Mouse (Mus musculus) CH12F3 (cell line): Measurements from ENCODE around the gene Tpi1.

ENCODE experiments used
- in situ Hi-C: fragments of 300-500 bp; cut with MboI; formaldehyde crosslinking; loops from 2 replicates; pipeline ENCODE4 v1.14.3; 2020; ENCODE audit warnings: low sequenced_read_pairs

The Tpi1 gene

GRCm38 (mm10) chr6:124813933-124814332 lies at the start of gene Tpi1:
Tpi1 (minus strand) TSS chr6:124814296.
- in situ Hi-C loops, result no loop called here

DNA sequence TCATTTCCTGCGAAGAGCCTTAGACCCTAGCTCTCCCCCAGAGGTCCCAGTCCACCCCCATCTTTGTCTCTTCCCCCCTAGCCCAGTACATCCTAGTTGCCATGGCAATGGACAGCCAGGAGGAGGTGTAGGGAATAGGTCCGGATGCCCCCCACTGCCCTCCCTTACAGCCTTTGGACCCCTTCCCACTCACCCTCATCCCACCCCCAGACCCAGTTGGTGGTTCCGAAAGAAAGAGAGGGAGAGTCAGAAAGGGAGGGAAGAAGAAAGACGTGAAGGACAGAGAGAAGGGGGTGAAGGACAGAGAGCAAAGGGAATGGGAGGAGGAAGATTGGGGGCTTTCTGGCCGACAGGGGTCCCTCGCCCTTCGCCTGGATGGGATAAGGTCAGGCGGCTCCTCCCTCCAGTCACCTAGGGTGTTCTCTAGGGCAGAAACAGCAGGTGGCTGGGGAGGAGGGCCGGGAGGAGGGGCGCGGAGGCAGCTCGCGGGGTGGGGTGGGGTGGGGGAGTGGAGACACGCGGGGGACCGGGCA lies 49.1 kb upstream of the Tpi1 start:
- in situ Hi-C loops, result no loop called here

- in situ Hi-C loops, result no loop called here
Measured at GRCm38 (mm10) chr6:124862406-124863124, 48.5 kb upstream of the Tpi1 start.

DNA sequence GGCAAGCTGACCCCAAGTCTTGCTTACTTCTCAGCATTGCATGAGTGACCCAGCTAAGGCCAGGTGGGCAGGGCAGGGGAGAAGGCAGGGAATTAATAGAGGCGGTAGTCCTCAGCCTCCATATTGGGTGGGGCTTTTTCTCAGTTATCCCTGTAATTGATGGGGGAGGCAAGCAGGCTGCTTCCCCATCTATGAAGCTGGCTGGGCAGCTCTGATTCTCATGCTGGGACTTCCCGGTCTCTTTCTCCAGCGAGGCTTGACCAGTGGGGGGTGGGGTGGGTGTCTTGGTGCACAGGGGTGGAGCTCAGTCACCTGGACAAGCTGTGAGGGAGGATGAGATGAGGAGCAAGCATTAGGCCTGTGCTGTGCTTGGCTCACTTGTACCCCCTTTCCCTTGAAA lies 47.7 kb upstream of the Tpi1 start:
- in situ Hi-C loops, result no loop called here

DNA sequence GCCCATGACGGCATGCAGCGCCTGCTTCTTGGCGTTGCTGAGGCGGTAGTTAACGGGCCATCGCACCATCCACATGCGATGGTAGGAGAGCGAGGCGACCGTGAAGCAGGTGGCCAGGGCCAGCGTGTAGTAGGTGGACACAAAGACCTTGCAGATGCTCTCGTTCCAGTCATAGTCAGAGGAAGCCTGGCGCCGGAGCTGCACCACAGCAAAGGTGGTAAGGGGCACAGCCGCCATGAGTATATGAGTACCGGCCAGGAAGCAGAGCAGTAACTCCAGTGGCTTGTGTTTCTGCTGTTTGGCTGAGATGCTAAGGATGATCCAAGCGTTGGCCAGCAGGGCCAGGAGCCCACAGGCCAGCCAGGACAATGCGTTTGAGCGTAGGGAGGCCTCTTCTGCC lies 47.2 kb upstream of the Tpi1 start:
- in situ Hi-C loops, result no loop called here

GRCm38 (mm10) chr6:124860511-124860910 lies 46.4 kb upstream of the Tpi1 start:
- in situ Hi-C loops, result no loop called here

DNA sequence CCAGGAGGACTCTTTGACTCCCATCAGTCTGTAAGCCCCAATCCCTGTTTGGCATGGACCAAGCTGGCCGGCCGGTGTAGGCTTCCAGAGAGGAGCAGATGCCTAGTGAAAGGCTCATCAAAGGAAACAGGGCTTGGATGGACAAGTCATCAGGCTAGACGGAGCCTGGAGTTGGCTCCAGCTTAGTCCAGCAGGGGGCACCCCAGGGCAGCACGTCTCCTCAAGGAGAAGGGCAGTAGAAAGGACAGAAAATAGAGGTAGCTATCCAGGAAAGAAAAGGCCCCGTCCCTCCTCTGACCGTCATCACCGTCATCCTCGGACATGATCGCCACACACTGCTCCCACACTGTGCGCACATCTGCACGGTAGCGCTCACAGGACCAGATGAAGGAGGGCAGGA lies 45.6 kb upstream of the Tpi1 start:
- in situ Hi-C loops, result loop anchor here (10.0 kb wide), 1 partner anchor 165 kb away; no protein-coding TSS in a partner anchor

GRCm38 (mm10) chr6:124858561-124859318 lies 44.6 kb upstream of the Tpi1 start:
- in situ Hi-C loops, result loop anchor here (10.0 kb wide), 1 partner anchor 166 kb away; no protein-coding TSS in a partner anchor

DNA sequence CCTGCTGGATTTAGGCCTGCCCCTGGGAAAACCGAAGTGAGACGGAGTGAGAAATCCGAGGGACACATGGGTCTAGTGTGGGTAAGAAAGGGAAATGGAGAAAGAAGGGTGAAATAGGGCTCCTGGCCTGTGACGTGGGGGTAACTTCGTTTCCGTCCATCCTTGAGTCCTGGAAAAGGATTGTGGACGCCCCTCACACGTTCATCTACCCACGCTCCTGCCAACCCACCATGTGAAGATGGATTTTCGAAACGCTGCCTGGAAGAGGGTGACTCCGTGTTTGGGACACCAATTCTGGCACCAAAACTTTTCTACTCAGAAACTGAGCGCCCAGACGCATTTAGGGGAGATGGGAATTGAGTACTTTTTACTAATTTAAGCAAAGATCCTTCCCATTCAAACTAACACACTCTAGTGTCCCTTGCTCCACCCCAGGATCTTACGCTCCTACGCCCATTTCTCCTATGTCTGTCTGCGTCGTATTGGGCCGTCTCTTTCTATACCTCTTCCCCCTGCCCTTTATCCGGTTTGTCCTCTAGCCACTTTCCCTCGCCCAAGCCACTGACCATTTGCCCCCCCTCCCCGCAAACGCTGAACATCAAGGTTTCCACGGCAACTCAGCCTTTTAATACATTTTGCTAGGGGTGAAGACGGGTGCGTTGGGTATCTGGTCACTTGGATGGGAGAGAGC lies 43.9 kb upstream of the Tpi1 start:
- in situ Hi-C loops, result loop anchor here (10.0 kb wide), 1 partner anchor 167 kb away; no protein-coding TSS in a partner anchor

GRCm38 (mm10) chr6:124856916-124857839 lies 43.1 kb upstream of the Tpi1 start, which contains the start of gene P3h3:
P3h3 (minus strand) TSS chr6:124857752.
- in situ Hi-C loops, result loop anchor here (10.0 kb wide), 1 partner anchor 168 kb away; no protein-coding TSS in a partner anchor

- in situ Hi-C loops, result loop anchor here (10.0 kb wide), 1 partner anchor 168 kb away; no protein-coding TSS in a partner anchor
Measured at GRCm38 (mm10) chr6:124856321-124856720, 42.2 kb upstream of the Tpi1 start.

GRCm38 (mm10) chr6:124854647-124855046 lies 40.6 kb upstream of the Tpi1 start:
- in situ Hi-C loops, result loop anchor here (10.0 kb wide), 1 partner anchor 170 kb away; no protein-coding TSS in a partner anchor

DNA sequence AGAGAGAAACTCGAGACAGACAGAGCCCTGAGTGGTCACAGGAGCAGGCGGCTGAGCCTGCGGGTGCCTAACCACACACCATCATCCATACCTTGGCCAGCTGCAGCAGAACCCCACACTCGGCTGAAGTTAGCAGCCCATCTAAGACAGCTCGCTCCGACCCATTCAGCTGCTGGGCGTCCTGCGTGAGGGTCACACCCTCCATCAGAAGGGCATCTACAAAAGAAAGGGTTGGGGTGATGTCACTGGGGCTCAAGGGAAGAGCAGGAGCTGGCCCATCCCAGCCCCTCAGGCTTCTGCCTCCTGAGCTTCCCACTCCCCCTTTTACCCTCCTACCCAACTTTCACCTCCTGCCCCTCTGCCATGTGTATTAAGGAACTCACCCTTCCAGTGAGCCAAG lies 36.4 kb upstream of the Tpi1 start:
- in situ Hi-C loops, result loop anchor here (10.0 kb wide), 1 partner anchor 174 kb away; no protein-coding TSS in a partner anchor

DNA sequence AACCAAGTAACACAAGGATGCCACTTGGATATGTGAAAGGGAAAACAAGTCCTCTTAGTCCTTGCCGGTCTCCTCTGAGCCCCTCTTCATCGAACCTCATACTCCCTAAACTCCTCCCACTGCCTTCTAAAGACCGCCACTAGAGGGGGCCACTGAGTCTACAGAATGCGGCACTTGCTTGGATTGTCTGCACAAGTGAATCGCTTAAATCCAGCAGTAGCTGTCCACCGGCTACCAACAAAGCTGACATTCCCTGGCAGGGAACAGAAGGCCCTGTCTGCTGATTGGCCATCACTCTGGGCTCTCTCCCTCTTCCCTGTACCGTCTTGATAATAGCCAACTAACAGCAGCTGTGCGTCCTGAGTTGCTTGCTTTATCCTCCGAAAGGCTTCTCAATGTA lies 33.2 kb upstream of the Tpi1 start:
- in situ Hi-C loops, result no loop called here

GRCm38 (mm10) chr6:124840241-124841167 lies 26.4 kb upstream of the Tpi1 start, which contains the start of gene Gnb3:
Gnb3 (minus strand) TSS chr6:124840275.
- in situ Hi-C loops, result no loop called here

DNA sequence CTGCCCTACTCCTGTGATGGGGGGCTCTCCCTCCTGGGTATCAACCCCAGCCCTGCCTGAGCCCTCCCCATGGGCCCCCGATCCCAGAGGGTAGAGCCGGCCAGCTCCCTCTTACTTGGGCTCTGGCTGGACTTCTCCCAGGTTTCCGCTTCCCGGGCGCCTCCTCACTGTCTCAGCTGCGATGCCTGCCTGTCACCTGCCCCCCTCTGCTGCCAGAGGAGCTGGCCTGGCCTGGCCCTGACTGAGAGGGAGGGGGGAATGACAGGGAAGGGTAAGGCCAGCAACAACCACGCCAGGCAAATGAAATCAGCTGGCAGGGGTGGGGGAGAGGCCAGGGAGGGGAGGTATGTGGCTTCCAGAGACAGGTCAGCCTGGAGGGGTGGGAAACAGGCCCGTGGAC lies 25.7 kb upstream of the Tpi1 start:
- in situ Hi-C loops, result no loop called here

DNA sequence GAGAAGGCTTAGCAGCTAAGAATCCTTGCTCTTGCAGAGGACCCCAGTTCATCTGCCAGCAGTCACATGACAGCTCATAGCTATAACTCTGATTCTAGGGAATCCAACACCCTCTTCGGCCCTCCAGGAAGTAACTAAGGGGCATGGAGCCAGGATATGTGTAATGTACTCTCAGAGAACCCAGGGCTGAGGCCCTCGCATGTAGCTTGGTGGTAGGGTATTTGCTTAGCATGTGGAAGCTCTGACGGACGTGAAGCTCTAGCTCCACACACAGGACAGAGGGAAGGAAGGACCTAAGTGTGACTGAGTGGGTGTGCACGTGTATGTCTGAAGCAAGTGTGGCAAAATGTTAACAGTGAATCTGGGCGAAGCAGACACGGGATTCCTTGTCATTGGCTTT lies 22.3 kb upstream of the Tpi1 start:
- in situ Hi-C loops, result no loop called here

DNA sequence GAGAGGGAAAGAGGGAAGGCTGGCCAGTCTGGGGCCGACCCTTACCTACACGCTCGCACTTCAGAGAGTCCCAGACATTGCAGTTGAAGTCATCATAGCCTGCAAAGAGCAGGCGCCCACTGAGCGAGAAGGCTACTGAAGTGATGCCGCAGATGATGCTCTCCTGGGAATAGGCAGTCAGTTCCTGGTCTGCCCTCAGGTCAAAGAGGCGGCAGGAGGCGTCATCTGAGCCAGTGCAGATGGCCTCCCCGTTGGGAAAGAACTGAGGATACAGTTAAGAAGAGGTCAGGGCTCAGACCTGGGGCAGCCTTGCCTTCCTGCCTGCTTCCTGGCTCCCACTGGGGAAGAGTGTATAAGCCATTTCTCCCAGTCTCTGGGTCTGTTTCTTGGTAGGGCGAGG lies 21.4 kb upstream of the Tpi1 start:
- in situ Hi-C loops, result no loop called here
